Mouse (Mus musculus): Measurements from ENCODE around the gene Cdc42ep1.
A peak's percentile ranks its signal among the peaks of the same experiment; 100 is the strongest.
"Not testable (repeated sequence)": the region's sequence is repeated elsewhere in the genome, so short reads cannot be mapped to it uniquely, and the experiment has no call there.

The Cdc42ep1 gene

GRCm38 (mm10) chr15:78830742-78831719 is 11.4 kb upstream of the Cdc42ep1 start:
- DNase-seq, result no peak

DNA sequence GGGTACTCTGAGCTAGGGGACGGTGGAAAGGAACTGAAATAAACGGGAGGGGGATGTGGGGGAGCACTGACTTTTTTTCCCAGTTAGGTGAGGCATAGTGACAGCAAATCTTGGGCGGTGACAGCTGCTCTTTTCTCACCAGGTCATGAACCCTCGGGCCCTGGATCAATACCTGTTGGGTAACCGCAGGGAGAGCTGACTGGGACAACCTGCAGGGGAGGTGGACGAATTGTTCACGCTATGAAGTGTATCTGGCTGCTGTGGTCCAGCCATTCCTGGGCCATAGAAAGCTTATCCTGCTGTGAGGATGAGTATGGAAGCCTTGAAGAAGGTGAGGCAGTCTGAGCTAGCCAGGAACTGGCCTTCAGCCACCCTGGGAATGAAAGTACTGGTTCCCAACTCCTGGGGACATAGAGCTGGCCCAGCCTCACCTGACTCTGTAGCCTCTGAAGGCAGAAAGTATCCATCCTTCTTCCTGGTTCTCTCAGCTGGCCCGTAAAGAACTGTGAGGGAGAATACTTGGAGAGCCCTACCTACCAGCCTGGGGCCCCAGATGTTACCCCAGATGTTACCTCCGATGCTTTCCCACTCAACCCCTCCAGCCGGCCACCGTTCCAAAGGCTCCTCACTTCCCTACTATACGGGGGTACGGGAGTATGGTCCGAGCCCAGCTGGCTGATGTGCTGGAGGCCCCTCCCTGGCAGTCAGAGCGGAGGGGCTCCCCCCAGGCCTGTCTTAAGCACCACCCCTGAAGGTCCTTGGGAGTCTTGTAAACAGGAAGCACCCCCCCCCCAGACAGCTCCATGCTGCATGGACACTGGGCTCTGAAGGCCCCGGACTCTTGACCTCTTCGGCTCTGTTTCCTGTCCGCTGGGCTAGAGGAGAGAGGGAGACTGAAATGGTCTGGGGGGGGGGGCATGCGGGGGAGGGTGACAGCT is 10.4 kb upstream of the Cdc42ep1 start:
- peak; percentile 70 for DNase-seq

DNA sequence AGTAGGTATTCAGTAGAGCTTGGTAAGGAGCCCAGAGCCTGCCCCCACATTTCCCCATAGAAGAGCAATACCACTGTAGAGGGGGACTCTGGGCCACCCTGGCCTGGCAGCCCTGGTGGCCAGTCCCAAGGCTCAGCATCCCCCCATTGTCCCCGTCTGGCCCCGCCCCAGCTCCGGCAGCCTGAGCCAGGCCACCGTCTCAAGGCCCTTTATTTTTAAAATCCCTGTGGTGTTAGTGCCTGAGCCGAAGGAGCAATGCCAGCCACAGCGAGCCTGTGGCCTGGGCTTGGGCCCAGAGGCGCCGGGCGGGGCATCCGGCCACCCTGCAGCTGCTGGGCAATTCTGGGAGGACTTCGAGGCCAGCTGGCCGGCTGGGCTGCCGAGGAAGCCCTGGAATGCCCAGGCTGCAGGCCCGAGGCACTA is 9.7 kb upstream of the Cdc42ep1 start:
- DNase-seq, result peak; percentile 80

- DNase-seq, result peak; percentile 26
These were observed 8.8 kb upstream of the Cdc42ep1 start for GRCm38 (mm10) chr15:78833582-78833981.

DNA sequence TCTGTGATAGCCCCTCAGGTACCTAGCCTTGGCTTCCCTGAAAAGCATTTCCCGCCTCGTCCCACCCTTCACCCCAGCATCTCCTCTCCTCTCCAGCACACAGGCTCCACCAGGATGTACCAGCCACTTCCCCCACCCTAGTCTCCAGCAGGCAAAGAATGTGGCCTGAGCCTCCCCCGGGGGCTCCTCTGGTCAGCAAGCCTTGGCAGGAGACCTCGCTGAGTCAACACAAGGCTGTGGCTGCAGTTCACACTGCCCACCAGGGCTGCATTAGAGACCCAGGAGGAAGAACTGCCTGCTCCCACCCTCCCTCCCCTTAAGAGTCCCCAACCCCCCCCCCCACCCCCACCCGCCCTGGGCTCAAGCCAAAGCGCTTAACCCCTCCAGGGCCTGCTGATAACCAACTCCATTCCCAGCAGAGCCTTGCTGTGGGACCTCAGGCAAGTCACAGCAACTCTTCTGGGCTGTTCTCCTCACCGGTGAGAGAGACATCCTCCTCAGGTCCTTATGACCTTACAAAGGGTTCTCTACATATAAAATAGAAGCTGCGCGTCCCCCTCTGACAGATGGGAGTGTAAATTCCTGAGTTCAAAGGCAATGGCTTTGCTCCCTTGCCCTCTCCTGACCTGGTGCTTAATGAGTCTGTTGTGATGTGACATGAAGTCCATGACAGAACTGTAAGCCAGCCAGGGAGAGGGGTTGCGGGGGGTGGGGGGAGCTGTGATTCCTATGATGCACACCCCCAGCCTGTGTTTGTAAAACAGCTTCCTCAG is 8.0 kb upstream of the Cdc42ep1 start:
- DNase-seq, result peak; percentile 36

- DNase-seq, result peak; percentile 59
These were observed 7.0 kb upstream of the Cdc42ep1 start for GRCm38 (mm10) chr15:78835200-78836085.

GRCm38 (mm10) chr15:78836086-78836621 is 6.3 kb upstream of the Cdc42ep1 start:
- peak; percentile 75 for DNase-seq

DNA sequence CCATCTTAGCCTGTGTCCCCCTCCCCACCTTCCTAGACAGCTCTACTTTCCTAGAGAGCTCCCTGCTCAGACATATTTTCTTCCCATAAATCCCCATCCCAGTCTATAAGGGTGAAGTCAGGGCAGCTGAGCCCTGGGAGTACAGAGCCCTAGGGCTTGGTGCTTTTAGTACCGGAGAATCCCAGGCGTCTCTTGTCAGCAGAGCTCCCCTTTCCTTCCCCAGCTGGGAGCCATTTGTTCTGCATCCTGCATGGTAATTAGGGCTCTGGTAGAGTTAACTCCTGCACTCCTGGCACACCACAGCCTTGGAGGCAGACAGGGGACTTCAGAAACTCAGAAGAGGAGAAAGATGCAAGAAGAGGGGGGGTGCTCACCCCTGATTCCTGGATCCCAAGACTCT is 2.7 kb upstream of the Cdc42ep1 start:
- DNase-seq, result no peak

DNA sequence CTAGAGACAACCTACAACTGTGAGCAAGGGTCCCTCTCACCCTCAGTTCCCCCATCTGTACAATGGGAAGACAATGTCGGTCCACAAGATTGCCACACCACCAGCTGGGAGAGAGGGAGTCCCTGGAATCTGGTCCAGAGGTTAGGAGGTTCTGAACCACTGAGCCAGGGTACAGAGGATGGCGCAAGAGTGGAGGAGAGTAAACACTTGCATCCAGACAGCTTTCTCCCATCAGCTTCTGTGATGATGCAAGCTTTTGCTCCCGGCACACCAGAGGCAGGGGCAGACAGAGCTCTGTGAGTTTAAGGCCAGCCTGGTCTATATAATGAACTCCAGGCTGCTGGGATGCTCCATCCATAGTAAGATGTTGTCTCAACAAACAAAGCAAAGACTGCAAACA is 2.2 kb upstream of the Cdc42ep1 start:
- no peak for DNase-seq

- DNase-seq, result no peak
These were observed 1.7 kb upstream of the Cdc42ep1 start for GRCm38 (mm10) chr15:78840751-78841150.

- no peak for DNase-seq
These were observed 1.1 kb upstream of the Cdc42ep1 start for GRCm38 (mm10) chr15:78841161-78841790.

- no peak for DNase-seq
These were observed 1.4 kb downstream of the Cdc42ep1 start for GRCm38 (mm10) chr15:78843581-78844469.

GRCm38 (mm10) chr15:78844791-78845190 is 2.4 kb downstream of the Cdc42ep1 start:
- DNase-seq, result peak; percentile 64

DNA sequence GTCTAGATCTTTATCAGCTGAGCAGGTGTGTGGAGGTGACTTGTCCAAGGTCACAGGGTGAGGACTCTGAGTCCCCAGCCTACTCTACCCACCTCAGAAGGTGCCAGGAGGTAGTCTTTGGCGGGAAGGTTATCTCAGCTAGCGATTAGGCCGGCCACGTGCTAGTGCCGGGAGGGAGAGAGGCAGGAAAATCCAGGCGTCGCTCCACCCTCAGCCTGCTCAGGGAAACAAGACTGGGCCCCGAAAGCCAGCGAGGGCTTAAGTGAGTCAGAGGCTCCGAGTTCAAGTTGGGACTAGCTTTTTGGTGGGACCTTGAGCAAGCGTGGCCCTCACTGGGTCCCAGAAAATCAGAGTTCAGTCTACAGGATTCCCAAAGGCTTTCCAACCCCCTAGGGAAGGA is 2.9 kb downstream of the Cdc42ep1 start:
- no peak for DNase-seq

- no peak for DNase-seq
These were observed 3.4 kb downstream of the Cdc42ep1 start for GRCm38 (mm10) chr15:78845867-78846266.

- DNase-seq, result no peak
These were observed 3.9 kb downstream of the Cdc42ep1 start for GRCm38 (mm10) chr15:78846352-78846751.

GRCm38 (mm10) chr15:78846805-78847204 is 4.4 kb downstream of the Cdc42ep1 start:
- DNase-seq, result not testable (repeated sequence)

DNA sequence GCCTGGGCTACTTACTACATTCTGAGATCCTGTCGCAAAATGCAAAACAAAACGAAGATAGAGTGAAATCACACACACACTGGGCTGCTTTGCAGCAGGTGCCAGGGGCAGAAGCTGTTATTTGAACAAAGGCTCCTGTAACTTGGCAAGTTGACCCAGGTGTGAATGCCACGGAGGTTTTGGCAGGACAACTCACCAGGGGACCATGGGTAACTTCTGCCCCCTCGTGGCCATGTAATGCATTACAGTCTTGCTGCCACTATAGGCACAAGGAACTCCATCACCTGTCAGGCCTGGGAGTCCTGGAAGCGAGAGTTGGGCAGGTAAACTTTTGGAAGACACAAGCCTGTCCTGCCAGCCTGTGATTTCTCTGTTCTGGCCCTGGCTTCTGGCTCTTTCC is 6.0 kb downstream of the Cdc42ep1 start:
- DNase-seq, result peak; percentile 95

DNA sequence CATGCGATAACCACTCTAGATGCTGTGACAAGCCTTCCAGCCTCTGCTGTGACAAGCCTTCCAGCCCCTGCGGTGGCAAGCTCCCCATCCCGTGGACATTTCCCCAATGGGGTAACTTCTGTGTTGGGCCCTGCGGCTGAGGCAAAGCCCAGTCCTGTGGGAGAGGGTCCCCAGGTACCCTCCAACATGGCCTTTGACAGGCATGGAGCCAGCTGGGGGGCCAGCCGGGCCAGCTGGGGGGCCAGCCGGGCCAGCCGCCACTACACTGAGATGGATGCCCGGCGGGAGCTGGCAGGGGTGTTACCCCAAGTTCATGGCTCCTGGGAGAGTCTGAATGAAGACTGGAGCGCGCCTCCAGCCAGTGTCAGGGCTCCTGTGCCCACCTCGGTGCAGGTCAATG is 7.1 kb downstream of the Cdc42ep1 start:
- DNase-seq, result no peak
